In genomic region chr4:122455100-122455499, GRCm38 (mm10) we compare ENCODE assay signal across 8 mouse cellular contexts.
A peak's percentile ranks its signal among the peaks of the same experiment; 100 is the strongest.
DNase-seq lines count a peak whose midpoint lies in the region; ATAC-seq and TF ChIP-seq lines count a peak whose summit lies in the region.
"Not testable (repeated sequence)": the region's sequence is repeated elsewhere in the genome, so short reads cannot be mapped to it uniquely, and the experiment has no call there.

No protein-coding gene starts in this region.

- H3K4me2 ChIP-seq in heart, embryonic 16.5 days (ENCODE audit: low read depth, low read length); intestine, postnatal 0 days (replicated peaks; ENCODE audit: low read depth); liver, embryonic 11.5 days; liver, postnatal 0 days (ENCODE audit: low read depth, low read length); stomach, embryonic 14.5 days (replicated peaks; ENCODE audit: low read depth, low read length): not testable (repeated sequence)

- H3K4me1 ChIP-seq in heart, embryonic 16.5 days (ENCODE audit: control insufficient read depth, insufficient read depth, low read length); intestine, postnatal 0 days (replicated peaks; ENCODE audit: control insufficient read depth, insufficient read depth, low read length); liver, embryonic 11.5 days (replicated peaks; ENCODE audit: control insufficient read depth, insufficient read depth, low read length); liver, postnatal 0 days (ENCODE audit: insufficient read depth); stomach, embryonic 14.5 days (ENCODE audit: control insufficient read depth, insufficient read depth, low read length): not testable (repeated sequence)

- TF ChIP-seq CTCF in intestine, postnatal 0 days (IDR thresholded peaks at IDR 0.05; ENCODE audit: low read depth); liver, postnatal 0 days (IDR thresholded peaks at IDR 0.05; ENCODE audit: low read depth): not testable (repeated sequence)

- not testable (repeated sequence) for H3K9ac ChIP-seq in heart, embryonic 16.5 days (ENCODE audit: low read length); intestine, postnatal 0 days (ENCODE audit: low read depth, low read length); liver, embryonic 11.5 days (ENCODE audit: low read depth, low read length); liver, postnatal 0 days (replicated peaks); stomach, embryonic 14.5 days (replicated peaks; ENCODE audit: low read depth, low read length)

- H3K27me3 ChIP-seq in heart, embryonic 16.5 days (ENCODE audit: control insufficient read depth, insufficient read depth, low read length); intestine, postnatal 0 days (replicated peaks; ENCODE audit: control insufficient read depth, insufficient read depth, low read length); liver, embryonic 11.5 days (replicated peaks; ENCODE audit: control insufficient read depth, insufficient read depth, low read length); liver, postnatal 0 days (ENCODE audit: insufficient read depth, low read length); stomach, embryonic 14.5 days (ENCODE audit: control insufficient read depth, insufficient read depth, low read length): not testable (repeated sequence)

- H3K36me3 ChIP-seq in heart, embryonic 16.5 days (ENCODE audit: control insufficient read depth, insufficient read depth); intestine, postnatal 0 days (ENCODE audit: control insufficient read depth, insufficient read depth); liver, embryonic 11.5 days (ENCODE audit: control insufficient read depth, insufficient read depth, low read length); liver, postnatal 0 days (replicated peaks; ENCODE audit: insufficient read depth, low read length); stomach, embryonic 14.5 days (ENCODE audit: control insufficient read depth, insufficient read depth, low read length): not testable (repeated sequence)

- H3K27ac ChIP-seq in heart, embryonic 16.5 days (ENCODE audit: low read length); intestine, postnatal 0 days (ENCODE audit: low read depth, low read length); liver, embryonic 11.5 days (ENCODE audit: low read depth, low read length); liver, postnatal 0 days (ENCODE audit: low read depth); stomach, embryonic 14.5 days (ENCODE audit: low read length): not testable (repeated sequence)

- ATAC-seq in cerebellum, adult (ENCODE audit: insufficient number of reproducible peaks, low FRiP score, low TSS enrichment) = peak; percentile 84; the same call in 1 of the 2 replicates
- ATAC-seq in granulocyte monocyte progenitor cell, adult 5-6 weeks (replicated peaks; ENCODE audit: poor library complexity, severe bottlenecking) = peak; percentile 98
- peak; percentile 82 for ATAC-seq in heart, embryonic 16.5 days (replicated peaks; ENCODE audit: extremely low read depth, insufficient read depth, low FRiP score)
- peak; percentile 100 for ATAC-seq in intestine, postnatal 0 days
- peak; percentile 96 for ATAC-seq in liver, embryonic 11.5 days (replicated peaks; ENCODE audit: low FRiP score)
- ATAC-seq in liver, postnatal 0 days = peak; percentile 100
- ATAC-seq in megakaryocyte-erythroid progenitor cell, adult 5-6 weeks (replicated peaks; ENCODE audit: low FRiP score, low TSS enrichment, poor library complexity, severe bottlenecking) = peak; percentile 91
- peak; percentile 81; the same call in 1 of the 2 replicates for ATAC-seq in stomach, embryonic 14.5 days (ENCODE audit: insufficient number of reproducible peaks, insufficient read depth, low FRiP score, low read depth)

- not testable (repeated sequence) for TF ChIP-seq EP300 in liver, postnatal 0 days (IDR thresholded peaks at IDR 0.05; ENCODE audit: low read depth)

- not testable (repeated sequence) for H3K9me3 ChIP-seq in heart, embryonic 16.5 days (replicated peaks; ENCODE audit: control insufficient read depth, low read length); intestine, postnatal 0 days (ENCODE audit: control insufficient read depth); liver, embryonic 11.5 days (ENCODE audit: control insufficient read depth, low read length); liver, postnatal 0 days (ENCODE audit: low read length); stomach, embryonic 14.5 days (ENCODE audit: control insufficient read depth, low read depth, low read length)

- no CpG with 5 or more reads among the region's 21 CpGs for WGBS in heart, embryonic 16.5 days
- no CpG with 5 or more reads among the region's 21 CpGs for WGBS in intestine, postnatal 0 days
- WGBS in liver, embryonic 11.5 days = no CpG with 5 or more reads among the region's 21 CpGs
- no CpG with 5 or more reads among the region's 21 CpGs for WGBS in liver, postnatal 0 days (ENCODE audit: insufficient replicate concordance)
- no CpG with 5 or more reads among the region's 21 CpGs for WGBS in stomach, embryonic 14.5 days

- not testable (repeated sequence) for H3K4me3 ChIP-seq in heart, embryonic 16.5 days (ENCODE audit: low read length); intestine, postnatal 0 days (ENCODE audit: low read depth, low read length); liver, embryonic 11.5 days (ENCODE audit: low read depth, low read length); liver, postnatal 0 days (ENCODE audit: low read depth, low read length); stomach, embryonic 14.5 days (ENCODE audit: low read depth, low read length)

- not testable (repeated sequence) for DNase-seq in liver, embryonic 11.5 days (ENCODE audit: low spot score); liver, postnatal 0 days
